Mouse (Mus musculus): ENCODE measurements around the gene Rab36.

GRCm38 (mm10) chr10:75006889-75007662, 29.8 kb upstream of the Rab36 start:
- TF ChIP-seq CTCF (IDR thresholded peaks at IDR 0.05; ENCODE audit: low read depth, low read length) (no peak), EP300 (IDR thresholded peaks at IDR 0.05; ENCODE audit: insufficient read depth, low read depth, low read length) (no peak), POLR2A (IDR thresholded peaks at IDR 0.05; ENCODE audit: insufficient read depth, low read length) (no peak)

All from ES-Bruce4 (cell line).